Comparison of ENCODE assay signal across 13 mouse cellular contexts in genomic region chr3:138852982-138853689, GRCm38 (mm10).
DNase-seq lines count a peak whose midpoint lies in the region; ATAC-seq lines count a peak whose summit lies in the region.
"Had no signal": no experiment of that assay in that cellular context is flagged by ENCODE, and none has a peak within 500 bp of the region (broad histone marks: within the 10 kb centered on the region; RNA-seq: fewer than 3 reads in every experiment).

No protein-coding gene starts in this region.

- H3K9me3 ChIP-seq in hindbrain, embryonic 12.5 days (replicated peaks): no peaks in the 10 kb centered on the region
- H3K9me3 ChIP-seq: liver, embryonic 12.5 days had no signal

- H3K4me3 ChIP-seq in hindbrain, embryonic 12.5 days: no peak overlapping the region
- H3K4me3 ChIP-seq: heart, adult 2 months; liver, embryonic 12.5 days had no signal

- 0 out of 2 replicates have a peak overlapping the region, but pooled peaks have one; percentile 11 for H3K4me2 ChIP-seq in hindbrain, embryonic 12.5 days (replicated peaks)
- H3K4me2 ChIP-seq: liver, embryonic 12.5 days had no signal

- no peak for ATAC-seq in hindbrain, embryonic 12.5 days (ENCODE audit: low FRiP score)
- ATAC-seq: liver, embryonic 12.5 days had no signal

- H3K27me3 ChIP-seq in hindbrain, embryonic 12.5 days: no peaks in the 10 kb centered on the region
- H3K27me3 ChIP-seq: liver, embryonic 12.5 days had no signal

- peaks cover 87% of the 10 kb centered on the region for H3K4me1 ChIP-seq in hindbrain, embryonic 12.5 days
- H3K4me1 ChIP-seq: liver, embryonic 12.5 days had no signal

- H3K9ac ChIP-seq in hindbrain, embryonic 12.5 days: no peak overlapping the region
- H3K9ac ChIP-seq: liver, embryonic 12.5 days had no signal

- H3K36me3 ChIP-seq in hindbrain, embryonic 12.5 days: no peaks in the 10 kb centered on the region
- H3K36me3 ChIP-seq: liver, embryonic 12.5 days had no signal

- DNase-seq in left cerebral cortex, postnatal 4 days: peak; percentile 54
- DNase-seq in left cerebral cortex, postnatal 10 days (ENCODE audit: extremely low spot score in 1 of 2, low spot score in 2 of 2): no peak
- peak; percentile 86 for DNase-seq in adrenal gland, adult 2 months
- peak; percentile 78 for DNase-seq in adrenal gland, postnatal 25 days
- no peak for DNase-seq in urinary bladder, adult 18-20 months (ENCODE audit: low spot score in 2 of 2)
- DNase-seq in embryo, embryonic 11 days: no peak
- DNase-seq: heart, adult 2 months; heart, postnatal 36 days; spleen, adult 18-20 months; thymus, postnatal 25 days had no signal

- peak overlapping the region; percentile 35; the same call in 1 of the 2 replicates for H3K27ac ChIP-seq in hindbrain, embryonic 12.5 days
- H3K27ac ChIP-seq: heart, adult 2 months; kidney, postnatal 0 days; liver, embryonic 12.5 days had no signal

- 41% methylated on average over 13 of the region's 13 CpGs for WGBS in hindbrain, embryonic 12.5 days

- intact Hi-C loops in left cerebral cortex, postnatal 4 days (cut with DNase I): no loop called here
- intact Hi-C loops in left cerebral cortex, postnatal 10 days (cut with DNase I): no loop called here

Comparison
In these comparisons a context has a peak if more than half of its experiments do, and no peak if none do; other contexts are left out.
1. DNase-seq: peak in left cerebral cortex, postnatal 4 days (single experiment), adrenal gland, adult 2 months (single experiment) and adrenal gland, postnatal 25 days (single experiment); none in left cerebral cortex, postnatal 10 days (0 of 2), urinary bladder, adult 18-20 months (0 of 2) and embryo, embryonic 11 days (single experiment).